Mouse (Mus musculus) heart, embryonic 14.5 days (tissue): ENCODE data around the gene Amigo1. TPM values are rescaled to one million over a fixed set of nuclear protein-coding genes. Genes with fewer than 3 reads are reported as not detected.

Experiments
- ATAC-seq: fragments of 200-750 bp; cut with Nextera tagmentation; 2 replicates; pipeline ENCODE4 v1.8.0; 2017; ENCODE audit warnings: low read depth, moderate TSS enrichment; ENCODE audit not compliant: insufficient number of reproducible peaks, insufficient read depth, low FRiP score
- H3K27ac ChIP-seq, 2 experiments: fragments of 200-500 bp in 1 of 2; fragments of 300-500 bp in 1 of 2; sonication (generic) in 1 of 2; replicated peaks in 1 of 2; 2 replicates each; pipeline ENCODE4 v1.5.1; 2012 to 2014; ENCODE audit warnings: low read depth in 2 of 2, low read length in 2 of 2, control low read depth in 1 of 2, mild to moderate bottlenecking in 1 of 2, mixed read lengths in 1 of 2; ENCODE audit not compliant: control insufficient read depth in 1 of 2, insufficient read depth in 1 of 2
- H3K27me3 ChIP-seq: fragments of 300-500 bp; sonication (generic); 2 replicates; pipeline ENCODE4 v1.6.1; 2014; ENCODE audit warnings: mild to moderate bottlenecking, low read length, control low read depth; ENCODE audit not compliant: control insufficient read depth, insufficient read depth
- H3K36me3 ChIP-seq: fragments of 300-500 bp; sonication (generic); 2 replicates; pipeline ENCODE4 v1.6.1; 2014; ENCODE audit warnings: mild to moderate bottlenecking, control low read depth, low read length, mixed read lengths; ENCODE audit not compliant: control insufficient read depth, insufficient read depth
- H3K4me1 ChIP-seq, 2 experiments: fragments of 200-500 bp in 1 of 2; fragments of 300-500 bp in 1 of 2; sonication (generic) in 1 of 2; 2 replicates each; pipeline ENCODE4 v1.6.1; 2012 to 2014; ENCODE audit warnings: low read length in 2 of 2, control low read depth in 1 of 2, mixed read lengths in 1 of 2; ENCODE audit not compliant: control insufficient read depth in 2 of 2, insufficient read depth in 2 of 2
- H3K4me2 ChIP-seq: fragments of 300-500 bp; sonication (generic); 2 replicates; pipeline ENCODE4 v1.6.1; 2014; ENCODE audit warnings: mild to moderate bottlenecking, low read length
- H3K4me3 ChIP-seq, 2 experiments: fragments of 200-500 bp in 1 of 2; fragments of 300-500 bp in 1 of 2; sonication (generic) in 1 of 2; 2 replicates each; pipeline ENCODE4 v1.5.1; 2012 to 2014; ENCODE audit warnings: low read length in 2 of 2, mild to moderate bottlenecking in 2 of 2, control low read depth in 1 of 2, low read depth in 1 of 2, moderate library complexity in 1 of 2; ENCODE audit not compliant: control insufficient read depth in 1 of 2, insufficient read depth in 1 of 2
- H3K9ac ChIP-seq: fragments of 300-500 bp; sonication (generic); 2 replicates; pipeline ENCODE4 v1.6.1; 2014; ENCODE audit warnings: mild to moderate bottlenecking, low read length
- H3K9me3 ChIP-seq: fragments of 300-500 bp; sonication (generic); 2 replicates; pipeline ENCODE4 v1.6.1; 2016; ENCODE audit warnings: low read length, control low read depth; ENCODE audit not compliant: control insufficient read depth
- WGBS: fragments of 180-500 bp; shearing (Covaris S2); extraction: QIAGEN DNeasy Blood & Tissue Kit; methylation state at CpG from one replicate; pipeline ENCODE4 v1.1.7; 2014; 5-methylcytosine and 5-hydroxymethylcytosine counted together
- polyA plus RNA-seq: library from polyadenylated mRNA; unstranded; fragments of >200 nt; fragmentation: Nextera tagmentation; extraction: Ambion mirVana; gene quantifications from 2 replicates; pipeline ENCODE4 v1.2.1, GENCODE M21; 2014

The Amigo1 gene
- polyA plus RNA-seq, 1 experiment from 2014 or later = 2.6 TPM

- Histone ChIP-seq H3K27ac (no peak overlapping the region), H3K9me3 (no peaks in the 10 kb centered on the region), H3K4me1 (no peaks in the 10 kb centered on the region), H3K4me3 (no peak overlapping the region), H3K4me2 (no peak overlapping the region), H3K27me3 (no peaks in the 10 kb centered on the region), H3K36me3 (no peaks in the 10 kb centered on the region), H3K9ac (no peak overlapping the region)
- ATAC-seq = no peak
- WGBS = 84% methylated on average over 3 of the region's 3 CpGs
Measured at GRCm38 (mm10) chr3:108241243-108241839, 55.2 kb downstream of the Amigo1 start.

Other genes starting within 250 kb of the Amigo1 start
- 11.3 and 11.9 TPM in 2 replicates for gene Gstm6, start 242.6 kb upstream of the Amigo1 start, polyA plus RNA-seq
- not detected in 2 replicates for gene Gstm3, start 217.1 kb upstream of the Amigo1 start, polyA plus RNA-seq
- 59.8 and 68.2 TPM in 2 replicates for gene Gstm2, start 199.9 kb upstream of the Amigo1 start, polyA plus RNA-seq
- 60.8 and 63.8 TPM in 2 replicates for gene Gstm1, start 168.4 kb upstream of the Amigo1 start, polyA plus RNA-seq
- 15.6 and 17.4 TPM in 2 replicates for gene Gstm4, start 141.4 kb upstream of the Amigo1 start, polyA plus RNA-seq
- gene Ampd2, start 99.7 kb upstream of the Amigo1 start, polyA plus RNA-seq = 15.3 and 20.3 TPM in 2 replicates
- 0.59 and 0.73 TPM in 2 replicates for gene Gnat2, start 93.5 kb upstream of the Amigo1 start, polyA plus RNA-seq
- 71.4 and 74.0 TPM in 2 replicates for gene Gnai3, start 40.2 kb upstream of the Amigo1 start, polyA plus RNA-seq
- gene Gpr61, start 31.5 kb upstream of the Amigo1 start, polyA plus RNA-seq = 0.24 TPM in 1 of 2 replicates, not detected in the other
- gene Cyb561d1, start 14.9 kb downstream of the Amigo1 start, polyA plus RNA-seq = 1.8 and 2.2 TPM in 2 replicates
- 6.3 and 7.1 TPM in 2 replicates for gene Atxn7l2, start 24.6 kb downstream of the Amigo1 start, polyA plus RNA-seq
- 3.1 and 3.8 TPM in 2 replicates for gene Sypl2, start 40.3 kb downstream of the Amigo1 start, polyA plus RNA-seq
- 210 and 231 TPM in 2 replicates for gene Psma5, start 70.6 kb downstream of the Amigo1 start, polyA plus RNA-seq
- 19.3 and 21.4 TPM in 2 replicates for gene Sort1, start 97.7 kb downstream of the Amigo1 start, polyA plus RNA-seq
- gene Mybphl, start 178.6 kb downstream of the Amigo1 start, polyA plus RNA-seq = 70.2 and 94.5 TPM in 2 replicates
- gene Psrc1, start 197.5 kb downstream of the Amigo1 start, polyA plus RNA-seq = 17.0 and 19.3 TPM in 2 replicates
- gene Celsr2, start 229.2 kb downstream of the Amigo1 start, polyA plus RNA-seq = 2.5 and 3.1 TPM in 2 replicates